Mouse (Mus musculus) hindbrain, embryonic 11.5 days (tissue): ENCODE results near the gene Chid1. TPM values are rescaled to one million over a fixed set of nuclear protein-coding genes. Genes with fewer than 3 reads are reported as not detected.

Experiments
- ATAC-seq: fragments of 200-750 bp; cut with Nextera tagmentation; 2 replicates; pipeline ENCODE4 v1.8.0; 2017; ENCODE audit warnings: mild to moderate bottlenecking, moderate TSS enrichment, moderate library complexity; ENCODE audit not compliant: low FRiP score
- DNase-seq: peaks from one replicate; pipeline ENCODE4 v3.0.0-alpha.2; 2015; ENCODE audit warnings: low spot score
- H3K27ac ChIP-seq: fragments of 300-500 bp; sonication (generic); 2 replicates; pipeline ENCODE4 v1.5.1; 2014; ENCODE audit warnings: mild to moderate bottlenecking, low read depth, low read length
- H3K27me3 ChIP-seq: fragments of 300-500 bp; sonication (generic); 2 replicates; pipeline ENCODE4 v1.6.1; 2014; ENCODE audit warnings: mild to moderate bottlenecking, low read length, moderate library complexity, mixed read lengths; ENCODE audit not compliant: control insufficient read depth, insufficient read depth
- H3K36me3 ChIP-seq: fragments of 300-500 bp; sonication (generic); 2 replicates; pipeline ENCODE4 v1.6.1; 2014; ENCODE audit warnings: mild to moderate bottlenecking, low read length, moderate library complexity, mixed read lengths; ENCODE audit not compliant: control insufficient read depth, insufficient read depth
- H3K4me1 ChIP-seq: fragments of 300-500 bp; sonication (generic); replicated peaks from 2 replicates; pipeline ENCODE4 v1.6.1; 2014; ENCODE audit warnings: low read length, mixed read lengths; ENCODE audit not compliant: control insufficient read depth, insufficient read depth
- H3K4me2 ChIP-seq: fragments of 300-500 bp; sonication (generic); replicated peaks from 2 replicates; pipeline ENCODE4 v1.6.1; 2014; ENCODE audit warnings: mild to moderate bottlenecking, low read depth, low read length
- H3K4me3 ChIP-seq: fragments of 300-500 bp; sonication (generic); 2 replicates; pipeline ENCODE4 v1.5.1; 2014; ENCODE audit warnings: low read depth, low read length
- H3K9ac ChIP-seq: fragments of 300-500 bp; sonication (generic); 2 replicates; pipeline ENCODE4 v1.6.1; 2014; ENCODE audit warnings: low read depth, low read length
- H3K9me3 ChIP-seq: fragments of 300-500 bp; sonication (generic); 2 replicates; pipeline ENCODE4 v1.6.1; 2016; ENCODE audit warnings: low read length; ENCODE audit not compliant: control insufficient read depth
- WGBS: fragments of 180-500 bp; shearing (Covaris S2); extraction: QIAGEN DNeasy Blood & Tissue Kit; methylation state at CpG from one replicate; pipeline ENCODE4 v1.1.7; 2014; 5-methylcytosine and 5-hydroxymethylcytosine counted together
- polyA plus RNA-seq: library from polyadenylated mRNA; unstranded; fragments of >200 nt; fragmentation: Nextera tagmentation; extraction: Ambion mirVana; gene quantifications from 2 replicates; pipeline ENCODE4 v1.2.1, GENCODE M21; 2014

Gene Chid1
- polyA plus RNA-seq, 1 experiment from 2014 or later: 24.1 TPM

DNA sequence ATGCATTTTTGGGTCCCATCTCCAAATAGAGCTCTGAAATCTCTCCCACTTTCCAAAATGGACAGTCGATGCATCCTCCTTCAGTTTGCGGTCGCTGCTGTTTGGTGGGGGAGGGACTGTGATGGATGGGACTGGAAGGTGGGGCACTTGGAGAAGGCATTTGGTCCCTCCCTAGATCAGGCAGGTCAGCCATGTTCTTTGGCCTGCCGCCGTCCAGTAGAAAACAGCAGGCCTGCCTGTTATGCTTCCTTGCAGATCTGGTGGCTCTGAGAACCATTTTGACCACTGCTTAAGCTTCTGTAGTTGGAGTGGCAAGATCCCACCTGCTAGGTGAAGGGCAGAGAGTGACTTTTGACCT is 71.5 kb downstream of the Chid1 start:
- Histone ChIP-seq H3K9ac (peak overlapping the region; percentile 59), H3K36me3 (peaks cover 7% of the 10 kb centered on the region; the same call in 1 of the 2 replicates), H3K27me3 (peaks cover 37% of the 10 kb centered on the region), H3K4me1 (peaks cover 9% of the 10 kb centered on the region), H3K9me3 (no peaks in the 10 kb centered on the region), H3K27ac (peak overlapping the region; percentile 89), H3K4me2 (peak overlapping the region; percentile 66), H3K4me3 (peak overlapping the region; percentile 51)
- DNase-seq: no peak
- WGBS: 17% methylated on average over 5 of the region's 5 CpGs
- peak; percentile 38; the same call in 1 of the 2 replicates for ATAC-seq

DNA sequence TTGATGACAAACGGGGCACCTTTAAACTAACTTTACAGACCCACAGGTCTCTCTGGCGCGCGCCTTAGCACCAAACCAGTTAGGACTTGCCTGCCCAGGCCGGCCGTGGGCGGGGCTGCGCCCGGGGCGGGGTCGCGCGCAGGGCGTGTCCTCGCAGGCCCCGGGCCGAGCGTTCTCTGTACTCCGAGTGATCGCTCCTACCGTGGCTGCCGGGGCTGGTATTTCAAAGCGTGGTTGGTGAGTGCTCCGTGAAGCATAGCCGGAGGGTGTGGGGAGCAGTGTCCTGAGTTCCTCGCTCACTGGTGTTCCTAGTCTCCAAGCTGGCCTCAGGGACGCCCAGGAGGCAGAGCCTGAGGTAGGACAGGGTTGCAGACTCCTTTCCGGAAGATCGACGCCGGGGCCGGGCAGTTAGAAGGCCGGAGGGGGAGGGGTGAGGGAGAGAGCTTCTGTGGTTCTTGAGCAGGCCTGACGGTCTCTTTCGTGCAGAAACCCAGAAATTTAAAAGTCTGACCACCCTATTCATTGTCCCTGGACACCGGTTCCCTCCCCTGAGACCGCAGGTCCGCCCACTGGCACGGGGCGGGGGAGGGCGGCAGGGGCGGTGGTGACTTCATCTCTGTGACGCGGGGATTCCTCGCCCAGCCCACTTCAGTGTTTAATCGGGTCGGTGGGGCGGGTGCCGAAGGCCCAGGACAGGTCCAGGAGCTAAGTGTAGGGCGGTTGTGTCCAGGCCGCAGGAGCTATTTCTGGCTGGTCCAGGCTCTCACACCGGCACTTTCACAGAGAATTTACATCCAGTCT is 72.2 kb downstream of the Chid1 start, which contains the start of gene Cd151:
Gene Cd151 (plus strand): TSS at position 163 of the 801 bp plus-strand sequence.
- peak within 1 kb of the TSS; percentile 89 for H3K27ac ChIP-seq
- H3K9ac ChIP-seq: peak within 1 kb of the TSS; percentile 59
- no peaks in the 10 kb centered on the region for H3K9me3 ChIP-seq
- 1% methylated on average over 48 of the region's 52 CpGs for WGBS
- H3K4me2 ChIP-seq: peak within 1 kb of the TSS; percentile 66
- H3K4me1 ChIP-seq: peaks cover 9% of the 10 kb centered on the region
- DNase-seq (peak; percentile 88), ATAC-seq (peak; percentile 70)
- H3K36me3 ChIP-seq: peaks cover 7% of the 10 kb centered on the region; the same call in 1 of the 2 replicates
- peak within 1 kb of the TSS; percentile 51 for H3K4me3 ChIP-seq
- peaks cover 44% of the 10 kb centered on the region for H3K27me3 ChIP-seq

DNA sequence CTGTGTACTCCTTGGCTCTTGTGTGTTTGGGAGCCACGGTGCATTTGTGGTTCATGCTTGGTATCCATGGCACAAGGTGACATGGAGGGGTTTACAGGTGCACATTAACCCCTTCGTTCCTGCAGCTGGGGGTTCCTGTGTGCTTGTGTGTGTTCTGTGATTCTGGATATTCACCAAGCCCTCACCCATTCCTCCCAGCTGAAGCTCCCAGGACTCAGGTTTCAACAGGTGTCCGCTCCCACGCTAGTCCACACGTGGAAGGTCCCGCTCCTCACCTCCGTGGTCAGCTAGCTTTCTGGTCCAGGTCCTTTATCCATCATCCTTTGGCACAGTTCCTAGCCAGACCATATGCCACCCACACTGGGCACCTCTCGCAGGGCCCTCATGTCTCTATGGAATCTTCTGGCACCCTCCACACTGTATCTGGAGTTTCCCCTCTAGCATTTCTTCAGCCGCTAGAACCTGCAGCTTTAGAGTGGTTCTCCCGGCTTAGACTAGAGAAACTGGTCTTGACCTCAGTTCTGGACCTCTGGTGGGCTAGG is 73.0 kb downstream of the Chid1 start:
- Histone ChIP-seq H3K4me1 (peaks cover 11% of the 10 kb centered on the region), H3K9ac (peak overlapping the region; percentile 59; the same call in 1 of the 2 replicates), H3K27me3 (peaks cover 52% of the 10 kb centered on the region), H3K27ac (no peak overlapping the region), H3K4me3 (peak overlapping the region; percentile 51), H3K9me3 (no peaks in the 10 kb centered on the region), H3K4me2 (peak overlapping the region; percentile 66), H3K36me3 (peaks cover 7% of the 10 kb centered on the region; the same call in 1 of the 2 replicates)
- DNase-seq (no peak), ATAC-seq (no peak)
- WGBS: 63% methylated on average over 10 of the region's 10 CpGs

DNA sequence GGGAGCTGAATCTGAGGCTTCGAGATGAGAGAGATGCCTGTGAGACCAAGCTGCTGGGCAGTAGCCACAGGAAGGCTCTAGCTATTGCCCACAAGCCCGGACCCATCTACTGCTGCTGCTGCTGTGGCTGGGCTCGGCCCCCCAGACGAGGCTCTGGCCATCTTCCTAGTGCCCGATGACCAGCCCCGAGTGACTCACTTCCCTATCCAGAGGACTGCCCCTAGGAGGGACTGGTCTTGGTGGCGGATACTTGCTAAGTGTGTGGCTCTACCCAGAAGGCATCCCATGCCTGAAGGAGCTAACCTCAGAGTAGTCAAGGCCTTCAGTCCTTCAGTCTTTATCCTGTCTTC is 73.6 kb downstream of the Chid1 start:
- Histone ChIP-seq H3K4me1 (peaks cover 11% of the 10 kb centered on the region), H3K4me3 (no peak overlapping the region), H3K9me3 (no peaks in the 10 kb centered on the region), H3K27ac (no peak overlapping the region), H3K4me2 (no peak overlapping the region), H3K36me3 (0 out of 2 replicates have a peak, but pooled peaks cover 4% of the 10 kb centered on the region), H3K27me3 (peaks cover 59% of the 10 kb centered on the region), H3K9ac (no peak overlapping the region)
- WGBS: 78% methylated on average over 7 of the region's 7 CpGs
- ATAC-seq: no peak
- no peak for DNase-seq

DNA sequence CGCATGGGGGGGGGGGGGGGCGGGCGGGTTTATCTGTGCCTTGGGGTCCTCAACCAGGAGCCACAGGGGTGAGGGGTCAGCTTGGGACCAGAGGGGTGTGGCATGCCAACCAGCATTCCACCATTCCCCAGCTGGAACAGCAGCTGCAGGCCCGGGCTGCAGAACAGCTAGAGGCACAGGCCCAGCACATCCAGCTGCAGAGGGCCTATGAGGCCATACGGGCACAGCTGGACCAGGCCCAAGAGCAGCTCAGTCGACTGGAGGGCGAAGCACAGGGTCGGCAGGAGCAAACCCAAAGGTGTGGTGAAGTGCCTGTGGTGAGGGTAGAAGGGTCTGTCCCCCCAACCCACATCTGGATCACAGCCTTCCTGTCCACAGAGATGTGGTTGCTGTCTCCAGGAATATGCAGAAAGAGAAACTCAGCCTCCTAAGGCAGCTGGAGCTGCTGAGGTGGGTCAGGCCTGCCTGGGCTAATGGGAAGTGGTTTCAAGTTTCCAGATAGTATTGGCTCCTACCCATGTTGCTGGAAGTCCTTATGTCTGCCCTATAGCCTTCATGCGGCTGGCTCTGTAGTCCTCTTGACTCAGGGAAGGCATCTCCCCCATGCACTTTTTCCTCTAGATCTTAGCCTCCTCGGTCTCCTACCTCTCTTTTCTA is 74.1 kb downstream of the Chid1 start:
- Histone ChIP-seq H3K9me3 (no peaks in the 10 kb centered on the region), H3K4me1 (peaks cover 11% of the 10 kb centered on the region), H3K4me3 (no peak overlapping the region), H3K36me3 (0 out of 2 replicates have a peak, but pooled peaks cover 4% of the 10 kb centered on the region), H3K4me2 (no peak overlapping the region), H3K9ac (no peak overlapping the region), H3K27me3 (peaks cover 64% of the 10 kb centered on the region), H3K27ac (no peak overlapping the region)
- no peak for DNase-seq
- WGBS: 46% methylated on average over 7 of the region's 10 CpGs
- no peak for ATAC-seq

DNA sequence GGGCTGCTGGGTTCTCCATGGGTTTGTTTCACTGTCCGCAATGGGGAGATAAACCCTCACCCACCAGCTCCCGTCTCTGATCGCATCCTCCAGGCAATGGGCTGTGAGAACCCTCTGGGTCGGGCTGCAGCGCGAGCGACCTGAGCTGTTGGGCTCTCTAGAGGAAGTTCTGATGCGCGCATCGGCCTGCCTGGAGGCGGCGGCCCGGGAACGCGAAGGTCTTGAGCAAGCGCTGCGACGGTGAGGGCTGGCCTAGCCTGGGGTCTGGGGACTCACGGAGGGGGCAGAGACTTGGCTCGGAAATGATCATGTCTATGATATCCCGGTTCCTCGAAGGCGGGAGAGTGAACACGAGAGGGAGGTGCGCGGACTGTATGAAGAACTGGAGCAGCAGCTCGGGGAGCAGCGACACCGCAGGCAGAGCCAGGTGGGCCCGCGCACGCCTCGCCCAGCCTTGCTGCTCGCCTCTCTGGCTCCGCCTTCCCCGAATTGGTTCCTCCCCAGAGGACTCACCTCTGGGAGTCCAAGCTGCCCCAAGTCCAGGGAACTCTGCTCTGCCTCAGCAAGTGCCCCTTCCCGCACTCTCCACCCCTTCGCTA is 75.0 kb downstream of the Chid1 start:
- Histone ChIP-seq H3K4me3 (no peak overlapping the region), H3K27me3 (peaks cover 72% of the 10 kb centered on the region), H3K36me3 (no peaks in the 10 kb centered on the region), H3K4me1 (peaks cover 10% of the 10 kb centered on the region), H3K9me3 (no peaks in the 10 kb centered on the region), H3K4me2 (0 out of 2 replicates have a peak overlapping the region, but pooled peaks have one; percentile 9), H3K27ac (no peak overlapping the region), H3K9ac (no peak overlapping the region)
- 3% methylated on average over 37 of the region's 38 CpGs for WGBS
- DNase-seq (no peak), ATAC-seq (no peak)

DNA sequence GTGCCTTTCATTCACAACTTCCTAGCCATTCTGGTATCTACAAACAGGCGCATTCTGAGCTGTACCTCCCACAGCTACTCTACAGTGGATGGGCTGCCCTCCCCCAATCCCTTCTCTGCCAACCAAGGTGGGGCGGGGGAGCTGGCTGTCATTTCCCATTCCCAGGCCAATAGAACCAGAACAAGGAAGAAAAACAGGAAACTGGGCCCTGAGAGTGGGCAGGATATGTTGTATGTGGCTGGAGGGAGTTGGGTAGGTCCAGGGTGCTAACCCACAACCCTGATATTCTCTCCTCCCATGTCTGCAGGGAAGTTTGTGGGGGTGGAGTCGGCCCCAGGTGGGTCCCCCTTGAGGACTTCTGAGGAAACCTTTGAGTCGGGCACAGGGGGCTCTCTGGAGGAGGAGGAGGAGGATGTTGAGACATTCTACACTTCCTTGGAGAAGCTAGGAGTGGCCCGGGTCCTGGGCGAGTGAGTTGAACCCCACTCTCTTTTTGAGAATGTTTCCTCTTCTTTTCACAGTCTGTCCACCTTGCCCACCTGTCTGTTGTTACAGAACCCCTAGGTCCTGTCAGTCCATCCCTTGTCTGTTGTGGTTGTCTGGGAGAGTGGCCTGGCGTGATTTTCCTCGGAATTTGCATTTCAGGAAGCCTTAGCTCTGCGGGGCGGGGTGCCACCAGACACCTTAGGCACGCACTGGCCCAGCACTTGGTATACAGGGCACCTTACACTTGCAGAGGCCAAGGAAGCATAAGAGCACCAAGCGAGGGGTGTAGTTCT is 75.6 kb downstream of the Chid1 start:
- H3K36me3 ChIP-seq: no peaks in the 10 kb centered on the region
- H3K4me3 ChIP-seq: no peak overlapping the region
- peaks cover 77% of the 10 kb centered on the region for H3K27me3 ChIP-seq
- H3K4me1 ChIP-seq: peaks cover 5% of the 10 kb centered on the region
- DNase-seq (no peak), ATAC-seq (no peak)
- H3K4me2 ChIP-seq: no peak overlapping the region
- H3K27ac ChIP-seq: no peak overlapping the region
- 20% methylated on average over 12 of the region's 12 CpGs for WGBS
- no peak overlapping the region for H3K9ac ChIP-seq
- H3K9me3 ChIP-seq: no peaks in the 10 kb centered on the region

DNA sequence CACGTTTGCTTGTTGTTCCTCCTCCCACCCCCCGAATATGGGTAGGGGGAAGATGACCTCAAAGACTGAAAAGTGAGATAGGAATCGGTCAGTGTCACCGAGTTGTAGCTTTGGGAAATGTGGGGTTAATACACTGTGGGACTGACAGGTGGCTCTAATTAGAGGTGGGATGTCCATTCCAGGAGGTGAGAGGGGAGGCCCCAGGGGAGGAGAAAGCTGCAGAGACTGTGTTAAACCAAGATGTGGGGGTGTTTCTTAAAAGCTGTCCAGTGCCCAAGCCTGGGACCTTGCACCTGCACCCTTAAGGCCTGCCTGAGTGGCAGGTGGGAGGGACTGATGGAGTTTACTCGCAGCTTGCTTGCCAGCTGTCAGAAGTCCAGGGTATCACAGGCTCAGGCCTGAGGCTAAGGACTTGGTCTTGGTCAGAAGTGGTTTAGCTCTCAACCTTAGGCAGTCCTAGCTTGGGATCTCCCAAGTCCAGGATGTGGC is 77.3 kb downstream of the Chid1 start:
- no peak overlapping the region for H3K4me3 ChIP-seq
- no peak for DNase-seq
- 0 out of 2 replicates have a peak, but pooled peaks cover 3% of the 10 kb centered on the region for H3K4me1 ChIP-seq
- H3K27ac ChIP-seq: no peak overlapping the region
- no peak overlapping the region for H3K9ac ChIP-seq
- peaks cover 77% of the 10 kb centered on the region for H3K27me3 ChIP-seq
- peak overlapping the region; percentile 53 for H3K4me2 ChIP-seq
- WGBS: 12% methylated on average over 5 of the region's 5 CpGs
- no peaks in the 10 kb centered on the region for H3K9me3 ChIP-seq
- H3K36me3 ChIP-seq: no peaks in the 10 kb centered on the region
- ATAC-seq: no peak
